Mouse (Mus musculus) heart, embryonic 14.5 days (tissue): ENCODE measurements around the gene Nrap. TPM values are rescaled to one million over a fixed set of nuclear protein-coding genes. Genes with fewer than 3 reads are reported as not detected.
A peak's percentile ranks its signal among the peaks of the same experiment; 100 is the strongest.

Experiments
- ATAC-seq: fragments of 200-750 bp; cut with Nextera tagmentation; 2 replicates; pipeline ENCODE4 v1.8.0; 2017; ENCODE audit warnings: low read depth, moderate TSS enrichment; ENCODE audit not compliant: insufficient number of reproducible peaks, insufficient read depth, low FRiP score
- H3K27ac ChIP-seq, 2 experiments: fragments of 200-500 bp in 1 of 2; fragments of 300-500 bp in 1 of 2; sonication (generic) in 1 of 2; replicated peaks in 1 of 2; 2 replicates each; pipeline ENCODE4 v1.5.1; 2012 to 2014; ENCODE audit warnings: low read depth in 2 of 2, low read length in 2 of 2, control low read depth in 1 of 2, mild to moderate bottlenecking in 1 of 2, mixed read lengths in 1 of 2; ENCODE audit not compliant: control insufficient read depth in 1 of 2, insufficient read depth in 1 of 2
- H3K27me3 ChIP-seq: fragments of 300-500 bp; sonication (generic); 2 replicates; pipeline ENCODE4 v1.6.1; 2014; ENCODE audit warnings: mild to moderate bottlenecking, low read length, control low read depth; ENCODE audit not compliant: control insufficient read depth, insufficient read depth
- H3K36me3 ChIP-seq: fragments of 300-500 bp; sonication (generic); 2 replicates; pipeline ENCODE4 v1.6.1; 2014; ENCODE audit warnings: mild to moderate bottlenecking, control low read depth, low read length, mixed read lengths; ENCODE audit not compliant: control insufficient read depth, insufficient read depth
- H3K4me1 ChIP-seq, 2 experiments: fragments of 200-500 bp in 1 of 2; fragments of 300-500 bp in 1 of 2; sonication (generic) in 1 of 2; 2 replicates each; pipeline ENCODE4 v1.6.1; 2012 to 2014; ENCODE audit warnings: low read length in 2 of 2, control low read depth in 1 of 2, mixed read lengths in 1 of 2; ENCODE audit not compliant: control insufficient read depth in 2 of 2, insufficient read depth in 2 of 2
- H3K4me2 ChIP-seq: fragments of 300-500 bp; sonication (generic); 2 replicates; pipeline ENCODE4 v1.6.1; 2014; ENCODE audit warnings: mild to moderate bottlenecking, low read length
- H3K4me3 ChIP-seq, 2 experiments: fragments of 200-500 bp in 1 of 2; fragments of 300-500 bp in 1 of 2; sonication (generic) in 1 of 2; 2 replicates each; pipeline ENCODE4 v1.5.1; 2012 to 2014; ENCODE audit warnings: low read length in 2 of 2, mild to moderate bottlenecking in 2 of 2, control low read depth in 1 of 2, low read depth in 1 of 2, moderate library complexity in 1 of 2; ENCODE audit not compliant: control insufficient read depth in 1 of 2, insufficient read depth in 1 of 2
- H3K9ac ChIP-seq: fragments of 300-500 bp; sonication (generic); 2 replicates; pipeline ENCODE4 v1.6.1; 2014; ENCODE audit warnings: mild to moderate bottlenecking, low read length
- H3K9me3 ChIP-seq: fragments of 300-500 bp; sonication (generic); 2 replicates; pipeline ENCODE4 v1.6.1; 2016; ENCODE audit warnings: low read length, control low read depth; ENCODE audit not compliant: control insufficient read depth
- WGBS: fragments of 180-500 bp; shearing (Covaris S2); extraction: QIAGEN DNeasy Blood & Tissue Kit; methylation state at CpG from one replicate; pipeline ENCODE4 v1.1.7; 2014; 5-methylcytosine and 5-hydroxymethylcytosine counted together
- polyA plus RNA-seq: library from polyadenylated mRNA; unstranded; fragments of >200 nt; fragmentation: Nextera tagmentation; extraction: Ambion mirVana; gene quantifications from 2 replicates; pipeline ENCODE4 v1.2.1, GENCODE M21; 2014

Nrap gene
- polyA plus RNA-seq, 1 experiment from 2014 or later, result 35.6 TPM

DNA sequence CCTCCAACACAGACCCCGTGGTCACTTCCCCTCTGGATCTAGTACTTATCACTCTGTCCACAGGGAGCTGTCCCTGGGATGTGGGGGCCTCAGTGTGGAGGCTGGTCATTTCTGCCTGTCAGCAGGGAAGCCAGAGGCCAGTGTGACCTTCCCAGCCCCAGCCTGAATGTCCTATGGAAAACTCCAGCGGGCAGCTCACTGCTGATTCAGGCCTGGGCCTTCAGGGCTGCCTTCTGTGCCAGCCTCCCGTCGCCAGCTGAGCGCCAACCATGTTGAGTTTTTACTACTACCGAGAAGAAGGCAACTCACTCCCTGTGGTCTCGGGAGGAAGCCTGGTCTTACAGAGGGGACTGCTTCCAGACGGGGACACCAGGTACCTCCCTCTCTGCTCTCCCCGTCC is 35.7 kb upstream of the Nrap start:
- Histone ChIP-seq H3K27ac (peak overlapping the region; percentile 77 to 81), H3K9me3 (no peaks in the 10 kb centered on the region), H3K9ac (peak overlapping the region; percentile 62), H3K27me3 (no peaks in the 10 kb centered on the region), H3K4me1 (peaks cover 8 to 18% of the 10 kb centered on the region in 2 experiments; a peak in 3 of 4 replicates), H3K4me2 (peak overlapping the region; percentile 33), H3K36me3 (peaks cover 5% of the 10 kb centered on the region; the same call in 1 of the 2 replicates), H3K4me3 (no peak overlapping the region)
- 24% methylated on average over 9 of the region's 9 CpGs for WGBS
- ATAC-seq, result peak; percentile 28; the same call in 1 of the 2 replicates

DNA sequence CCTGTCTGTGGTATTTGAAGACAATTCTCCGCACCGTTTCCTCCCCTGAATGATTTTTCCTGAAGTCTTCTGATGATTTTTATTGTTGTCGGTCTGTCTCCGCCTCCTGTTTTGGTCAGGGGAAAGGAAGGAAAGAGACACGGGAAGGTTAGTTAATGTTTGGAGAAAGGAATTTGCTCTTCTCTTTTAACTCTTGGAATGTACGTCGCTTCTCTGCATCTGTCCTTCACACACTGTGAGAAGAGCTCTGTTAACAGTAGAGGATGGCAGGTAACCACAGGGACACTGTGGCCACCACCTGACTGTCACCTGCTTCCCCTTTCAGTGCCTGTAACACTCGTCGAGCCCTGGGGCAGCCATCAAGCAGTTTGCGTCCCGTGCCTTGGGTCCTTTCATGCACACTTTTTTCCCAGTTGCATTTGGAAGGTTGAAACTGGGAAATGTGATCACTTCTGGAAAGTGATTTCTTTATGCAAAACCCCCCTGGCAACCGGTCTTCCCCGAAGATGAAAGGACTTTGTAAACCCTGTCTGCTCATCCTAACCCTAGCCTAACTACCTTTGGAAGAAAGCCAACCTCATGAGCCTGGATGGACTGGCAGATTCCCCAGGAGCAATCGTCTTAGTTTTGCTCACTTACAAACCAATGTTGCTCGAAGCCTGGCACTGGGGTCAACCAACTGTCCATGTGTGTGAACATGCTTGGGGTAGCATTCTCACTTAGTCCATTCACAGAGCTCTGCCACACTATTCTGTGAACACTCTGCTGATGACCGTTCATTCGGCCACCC is 35.0 kb upstream of the Nrap start:
- no peak overlapping the region for H3K9ac ChIP-seq
- 82% methylated on average over 17 of the region's 17 CpGs for WGBS
- H3K36me3 ChIP-seq, result peaks cover 5% of the 10 kb centered on the region; the same call in 1 of the 2 replicates
- peaks cover 8 to 18% of the 10 kb centered on the region in 2 experiments; a peak in 3 of 4 replicates for H3K4me1 ChIP-seq
- H3K4me2 ChIP-seq, result no peak overlapping the region
- H3K27ac ChIP-seq, result peak overlapping the region; percentile 77 to 81; a peak in 3 of 4 replicates
- no peaks in the 10 kb centered on the region for H3K27me3 ChIP-seq
- H3K9me3 ChIP-seq, result no peaks in the 10 kb centered on the region
- no peak for ATAC-seq
- no peak overlapping the region for H3K4me3 ChIP-seq

- no peak overlapping the region for H3K27ac ChIP-seq
- WGBS, result 71% methylated on average over 12 of the region's 12 CpGs
- H3K4me2 ChIP-seq, result no peak overlapping the region
- H3K9me3 ChIP-seq, result no peaks in the 10 kb centered on the region
- H3K9ac ChIP-seq, result no peak overlapping the region
- H3K36me3 ChIP-seq, result peaks cover 5% of the 10 kb centered on the region; the same call in 1 of the 2 replicates
- no peak for ATAC-seq
- no peaks in the 10 kb centered on the region for H3K27me3 ChIP-seq
- H3K4me3 ChIP-seq, result no peak overlapping the region
- peaks cover 8 to 18% of the 10 kb centered on the region in 2 experiments; a peak in 3 of 4 replicates for H3K4me1 ChIP-seq
Measured at GRCm38 (mm10) chr19:56423370-56423769, 33.5 kb upstream of the Nrap start.

GRCm38 (mm10) chr19:56422476-56423338 is 32.9 kb upstream of the Nrap start:
- no peak for ATAC-seq
- H3K27me3 ChIP-seq, result no peaks in the 10 kb centered on the region
- H3K9me3 ChIP-seq, result no peaks in the 10 kb centered on the region
- no peak overlapping the region for H3K9ac ChIP-seq
- H3K4me2 ChIP-seq, result no peak overlapping the region
- no peak overlapping the region for H3K4me3 ChIP-seq
- peaks cover 8 to 18% of the 10 kb centered on the region in 2 experiments; a peak in 3 of 4 replicates for H3K4me1 ChIP-seq
- 41% methylated on average over 14 of the region's 14 CpGs for WGBS
- peaks cover 5% of the 10 kb centered on the region; the same call in 1 of the 2 replicates for H3K36me3 ChIP-seq
- peak overlapping the region in 1 of 2 experiments; percentile 29; a peak in 1 of 4 replicates for H3K27ac ChIP-seq

DNA sequence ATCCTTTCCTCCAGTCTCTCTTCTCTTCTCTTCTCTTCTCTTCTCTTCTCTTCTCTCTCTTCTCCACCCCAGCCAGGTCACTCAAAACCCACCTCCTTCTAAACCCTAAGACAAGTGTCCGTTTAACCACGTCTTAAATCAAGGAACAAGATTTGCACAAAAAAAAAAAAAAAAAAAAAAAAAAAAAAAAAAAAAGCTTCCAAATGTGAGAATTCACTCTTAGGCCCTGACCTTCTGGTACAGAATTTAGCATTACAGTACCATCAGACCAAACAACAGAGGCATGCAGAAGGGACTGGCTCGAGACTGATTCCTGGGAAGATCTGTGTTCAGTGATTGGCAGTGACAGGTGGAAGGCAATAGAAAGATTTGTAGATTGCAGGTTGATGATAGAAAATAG is 30.5 kb upstream of the Nrap start:
- Histone ChIP-seq H3K36me3 (peaks cover 5% of the 10 kb centered on the region; the same call in 1 of the 2 replicates), H3K27ac (no peak overlapping the region), H3K4me2 (no peak overlapping the region), H3K27me3 (no peaks in the 10 kb centered on the region), H3K9me3 (no peaks in the 10 kb centered on the region), H3K4me3 (no peak overlapping the region), H3K4me1 (peaks cover 3 to 5% of the 10 kb centered on the region in 2 experiments; a peak in 2 of 4 replicates), H3K9ac (no peak overlapping the region)
- 82% methylated on average over 3 of the region's 3 CpGs for WGBS
- no peak for ATAC-seq

GRCm38 (mm10) chr19:56419452-56419851 is 29.6 kb upstream of the Nrap start:
- H3K9me3 ChIP-seq, result no peaks in the 10 kb centered on the region
- H3K36me3 ChIP-seq, result no peaks in the 10 kb centered on the region; the same call in 1 of the 2 replicates
- H3K27ac ChIP-seq, result no peak overlapping the region
- H3K4me2 ChIP-seq, result no peak overlapping the region
- H3K4me3 ChIP-seq, result no peak overlapping the region
- 79% methylated on average over 9 of the region's 9 CpGs for WGBS
- H3K9ac ChIP-seq, result no peak overlapping the region
- no peak for ATAC-seq
- peaks cover 0 to 3% of the 10 kb centered on the region in 2 experiments; a peak in 1 of 4 replicates for H3K4me1 ChIP-seq
- H3K27me3 ChIP-seq, result no peaks in the 10 kb centered on the region

DNA sequence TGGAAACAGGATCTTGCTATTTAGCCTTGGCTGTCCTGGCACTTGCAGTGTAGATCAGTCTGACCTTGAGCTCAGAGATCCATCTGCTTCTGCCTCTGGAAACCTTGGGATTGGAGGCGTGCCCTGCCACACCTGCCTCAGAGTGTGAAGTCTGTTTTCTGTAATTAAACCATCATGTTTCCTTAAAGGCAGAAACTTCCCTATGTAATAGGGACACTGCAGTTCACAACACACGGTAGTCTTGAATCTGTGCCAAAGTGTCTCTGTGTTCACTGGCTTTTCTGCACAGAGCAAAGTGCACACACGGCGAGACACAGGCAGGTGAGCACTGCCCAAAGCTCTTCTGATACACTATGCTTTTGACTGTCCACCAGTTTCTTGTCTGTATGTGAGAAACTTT is 28.6 kb upstream of the Nrap start:
- no peak overlapping the region for H3K4me3 ChIP-seq
- no peaks in the 10 kb centered on the region for H3K36me3 ChIP-seq
- no peak for ATAC-seq
- no peak overlapping the region for H3K9ac ChIP-seq
- H3K27ac ChIP-seq, result no peak overlapping the region
- no peak overlapping the region for H3K4me2 ChIP-seq
- no peaks in the 10 kb centered on the region for H3K27me3 ChIP-seq
- H3K9me3 ChIP-seq, result no peaks in the 10 kb centered on the region
- 77% methylated on average over 4 of the region's 4 CpGs for WGBS
- H3K4me1 ChIP-seq, result peaks cover 0 to 3% of the 10 kb centered on the region in 2 experiments; a peak in 1 of 4 replicates
